Mouse (Mus musculus) c-Kit-negative CD71-positive TER-119-positive erythroid progenitor cells, embryonic 14.5 days (primary cell): ENCODE results near the gene Gm10471.
"Not testable (repeated sequence)": the region's sequence is repeated elsewhere in the genome, so short reads cannot be mapped to it uniquely, and the experiment has no call there.

Experiments used
- DNase-seq: peaks from one replicate; pipeline ENCODE4 v3.0.0-alpha.2; 2013; ENCODE audit warnings: low read depth, low spot score

Gene Gm10471

DNA sequence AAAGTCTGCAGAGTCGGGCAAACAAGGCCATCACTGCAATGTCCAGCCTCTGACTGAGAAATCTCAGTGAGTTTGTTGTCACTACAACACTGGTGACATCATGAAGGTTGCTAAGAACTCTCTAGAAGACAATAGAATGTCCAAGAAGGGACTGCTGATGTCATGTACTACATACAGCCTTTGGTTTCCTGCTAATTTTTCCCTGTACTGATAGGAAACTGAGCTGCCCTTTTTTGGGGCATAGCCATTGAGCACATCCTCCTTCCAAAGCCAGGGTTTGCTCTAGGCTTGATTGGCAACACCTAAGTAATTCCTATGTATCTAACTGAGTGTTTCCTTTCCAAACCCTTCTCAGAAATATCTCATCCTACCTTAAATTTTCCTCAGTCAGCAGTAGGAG lies at the start of gene Gm10471:
Gene Gm10471, minus strand, starts transcription at position 101 of the 400 bp plus-strand sequence.
- not testable (repeated sequence) for DNase-seq

DNA sequence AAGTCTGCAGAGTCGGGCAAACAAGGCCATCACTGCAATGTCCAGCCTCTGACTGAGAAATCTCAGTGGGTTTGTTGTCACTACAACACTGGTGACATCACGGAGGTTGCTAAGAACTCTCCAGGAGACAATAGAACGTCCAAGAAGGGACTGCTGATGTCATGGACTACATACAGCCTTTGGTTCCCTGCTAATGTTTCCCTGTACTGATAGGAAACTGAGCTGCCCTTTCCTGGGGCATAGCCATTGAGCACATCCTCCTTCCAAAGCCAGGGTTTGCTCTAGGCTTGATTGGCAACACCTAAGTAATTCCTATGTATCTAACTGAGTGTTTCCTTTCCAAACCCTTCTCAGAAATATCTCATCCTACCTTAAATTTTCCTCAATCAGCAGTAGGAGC lies 32.2 kb upstream of the Gm10471 start, which contains the start of gene Gm10220:
Gene Gm10220, minus strand, starts transcription at position 101 of the 400 bp plus-strand sequence.
- not testable (repeated sequence) for DNase-seq

DNA sequence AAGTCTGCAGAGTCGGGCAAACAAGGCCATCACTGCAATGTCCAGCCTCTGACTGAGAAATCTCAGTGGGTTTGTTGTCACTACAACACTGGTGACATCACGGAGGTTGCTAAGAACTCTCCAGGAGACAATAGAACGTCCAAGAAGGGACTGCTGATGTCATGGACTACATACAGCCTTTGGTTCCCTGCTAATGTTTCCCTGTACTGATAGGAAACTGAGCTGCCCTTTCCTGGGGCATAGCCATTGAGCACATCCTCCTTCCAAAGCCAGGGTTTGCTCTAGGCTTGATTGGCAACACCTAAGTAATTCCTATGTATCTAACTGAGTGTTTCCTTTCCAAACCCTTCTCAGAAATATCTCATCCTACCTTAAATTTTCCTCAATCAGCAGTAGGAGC lies 16.2 kb upstream of the Gm10471 start, which contains the start of gene 5031410I06Rik:
Gene 5031410I06Rik, minus strand, starts transcription at position 101 of the 400 bp plus-strand sequence.
- DNase-seq = not testable (repeated sequence)

DNA sequence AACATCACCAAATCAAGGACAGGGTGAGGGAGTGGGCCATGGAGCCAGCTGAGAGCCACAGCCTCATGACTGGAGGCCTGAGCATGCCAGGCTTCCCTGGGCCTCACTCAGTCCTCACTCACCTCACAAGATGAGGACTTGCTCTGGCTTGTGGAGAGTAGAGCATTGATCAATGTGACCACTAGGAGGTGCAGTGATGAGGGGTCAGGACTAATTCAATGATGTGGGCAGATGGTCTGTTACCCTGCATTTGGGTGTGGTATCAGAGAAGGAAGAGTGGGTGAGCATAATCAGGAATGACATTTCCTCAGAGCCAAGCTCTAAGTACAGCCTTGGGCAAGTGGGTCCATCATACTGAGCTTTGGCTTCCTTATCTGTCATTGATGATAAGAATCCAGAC lies 10.1 kb downstream of the Gm10471 start:
- DNase-seq = not testable (repeated sequence)

DNA sequence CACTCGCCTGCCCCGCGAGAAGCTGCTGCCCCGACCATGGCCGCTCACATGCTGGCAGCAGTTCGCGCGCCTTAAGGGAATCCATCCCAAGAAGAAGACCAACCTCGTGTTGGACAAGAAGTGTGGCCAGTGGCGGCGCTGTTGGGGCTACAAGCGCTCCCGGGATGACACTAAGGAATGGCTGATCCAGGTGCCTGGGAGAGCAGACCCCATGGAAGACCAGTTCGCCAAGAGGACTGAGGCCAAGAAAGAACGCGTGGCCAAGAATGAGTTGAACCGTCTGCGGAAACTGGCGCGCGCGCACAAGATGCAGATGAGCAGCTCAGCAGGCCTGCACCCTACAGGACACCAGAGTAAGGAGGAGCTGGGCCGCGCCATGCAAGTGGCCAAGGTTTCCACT lies 18.4 kb downstream of the Gm10471 start:
- no peak for DNase-seq

DNA sequence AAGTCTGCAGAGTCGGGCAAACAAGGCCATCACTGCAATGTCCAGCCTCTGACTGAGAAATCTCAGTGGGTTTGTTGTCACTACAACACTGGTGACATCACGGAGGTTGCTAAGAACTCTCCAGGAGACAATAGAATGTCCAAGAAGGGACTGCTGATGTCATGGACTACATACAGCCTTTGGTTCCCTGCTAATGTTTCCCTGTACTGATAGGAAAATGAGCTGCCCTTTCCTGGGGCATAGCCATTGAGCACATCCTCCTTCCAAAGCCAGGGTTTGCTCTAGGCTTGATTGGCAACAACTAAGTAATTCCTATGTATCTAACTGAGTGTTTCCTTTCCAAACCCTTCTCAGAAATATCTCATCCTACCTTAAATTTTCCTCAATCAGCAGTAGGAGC lies 30.6 kb downstream of the Gm10471 start, which contains the start of gene Gm7347:
Gene Gm7347, minus strand, starts transcription at position 101 of the 400 bp plus-strand sequence.
- not testable (repeated sequence) for DNase-seq

DNA sequence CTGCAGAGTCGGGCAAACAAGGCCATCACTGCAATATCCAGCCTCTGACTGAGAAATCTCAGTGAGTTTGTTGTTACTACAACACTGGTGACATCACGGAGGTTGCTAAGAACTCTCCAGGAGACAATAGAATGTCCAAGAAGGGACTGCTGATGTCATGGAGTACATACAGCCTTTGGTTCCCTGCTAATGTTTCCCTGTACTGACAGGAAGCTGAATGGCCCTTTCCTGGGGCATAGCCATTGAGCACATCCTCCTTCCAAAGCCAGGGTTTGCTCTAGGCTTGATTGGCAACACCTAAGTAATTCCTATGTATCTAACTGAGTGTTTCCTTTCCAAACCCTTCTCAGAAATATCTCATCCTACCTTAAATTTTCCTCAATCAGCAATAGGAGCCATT lies 49.6 kb downstream of the Gm10471 start, which contains the start of gene Speer4a:
Gene Speer4a, minus strand, starts transcription at position 101 of the 400 bp plus-strand sequence.
- DNase-seq = not testable (repeated sequence)
